Mouse (Mus musculus) cerebellum, adult 11-12 months (tissue): ENCODE results near the gene Plekha5.

Source experiments
- DNase-seq: peaks from one replicate; pipeline ENCODE4 v3.0.0; 2022

Plekha5 gene

GRCm38 (mm10) chr6:140456393-140457163, 32.7 kb downstream of the Plekha5 start:
- DNase-seq, result no peak

GRCm38 (mm10) chr6:140460398-140460797, 36.5 kb downstream of the Plekha5 start:
- DNase-seq, result no peak

GRCm38 (mm10) chr6:140464818-140465217, 41.0 kb downstream of the Plekha5 start:
- DNase-seq, result no peak

GRCm38 (mm10) chr6:140465946-140466646, 42.2 kb downstream of the Plekha5 start:
- DNase-seq, result no peak

- DNase-seq, result no peak
Measured at GRCm38 (mm10) chr6:140466841-140467240, 43.0 kb downstream of the Plekha5 start.

GRCm38 (mm10) chr6:140467851-140468250, 44.0 kb downstream of the Plekha5 start:
- DNase-seq, result no peak

DNA sequence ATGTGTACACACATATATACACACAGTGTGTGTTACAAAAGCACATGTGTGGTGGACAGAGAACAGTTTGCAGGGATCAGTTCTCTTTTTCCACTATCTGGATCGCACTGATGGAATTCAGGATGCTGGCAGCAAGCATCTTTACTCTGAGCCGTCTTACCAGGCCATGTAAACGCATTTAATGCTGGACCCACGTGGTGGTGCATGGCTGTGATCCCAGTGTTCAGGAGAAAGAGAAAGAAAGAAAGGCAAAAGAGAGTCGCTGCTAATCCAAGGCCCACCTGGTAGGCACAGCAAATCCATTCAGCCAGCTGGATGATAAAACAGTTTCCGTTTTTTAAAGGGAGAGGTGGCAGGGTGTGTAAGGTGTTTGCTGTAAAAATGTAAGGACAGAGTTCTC, 45.9 kb downstream of the Plekha5 start:
- no peak for DNase-seq

DNA sequence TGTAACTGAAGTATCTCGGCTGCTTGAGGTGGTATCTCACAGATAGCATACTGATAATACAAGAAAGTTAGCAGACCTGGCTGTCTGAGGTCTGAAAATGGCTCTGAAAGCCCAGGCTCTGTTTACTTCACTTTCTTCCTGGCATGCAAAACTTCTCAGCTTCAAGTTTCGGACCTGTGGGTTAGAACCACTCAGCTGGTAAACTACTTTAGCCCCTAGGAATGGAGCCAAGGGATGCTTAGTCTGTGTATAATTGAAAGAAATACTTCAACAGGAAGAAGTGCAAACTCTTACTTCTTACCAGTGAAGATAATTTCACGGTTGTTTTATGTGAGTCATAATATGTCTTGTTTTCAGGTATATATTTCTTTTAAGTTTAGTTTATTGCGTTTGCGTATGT, 47.9 kb downstream of the Plekha5 start:
- no peak for DNase-seq

DNA sequence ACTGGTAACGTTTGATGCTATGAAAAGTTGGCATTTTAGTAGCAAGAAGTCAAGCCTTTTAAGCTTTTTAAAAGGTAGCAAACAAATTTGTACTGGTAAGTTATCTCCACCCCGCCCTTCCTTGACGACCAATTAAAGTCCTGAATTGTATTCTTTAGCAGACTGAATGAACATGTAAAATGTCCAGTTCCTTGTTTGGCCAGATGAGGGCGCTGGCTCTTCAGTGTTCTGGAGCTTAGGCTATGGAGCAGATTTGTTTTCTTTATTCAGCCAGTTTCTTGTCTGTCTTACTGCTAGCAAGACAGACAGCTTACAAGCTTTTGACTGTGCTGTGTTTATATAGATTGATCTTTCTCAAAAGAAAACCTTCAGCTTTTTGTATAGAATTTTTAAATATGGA, 48.5 kb downstream of the Plekha5 start:
- DNase-seq, result peak; percentile 76

GRCm38 (mm10) chr6:140475393-140476087, 51.7 kb downstream of the Plekha5 start:
- DNase-seq, result peak; percentile 71

GRCm38 (mm10) chr6:140476981-140477380, 53.1 kb downstream of the Plekha5 start:
- no peak for DNase-seq

DNA sequence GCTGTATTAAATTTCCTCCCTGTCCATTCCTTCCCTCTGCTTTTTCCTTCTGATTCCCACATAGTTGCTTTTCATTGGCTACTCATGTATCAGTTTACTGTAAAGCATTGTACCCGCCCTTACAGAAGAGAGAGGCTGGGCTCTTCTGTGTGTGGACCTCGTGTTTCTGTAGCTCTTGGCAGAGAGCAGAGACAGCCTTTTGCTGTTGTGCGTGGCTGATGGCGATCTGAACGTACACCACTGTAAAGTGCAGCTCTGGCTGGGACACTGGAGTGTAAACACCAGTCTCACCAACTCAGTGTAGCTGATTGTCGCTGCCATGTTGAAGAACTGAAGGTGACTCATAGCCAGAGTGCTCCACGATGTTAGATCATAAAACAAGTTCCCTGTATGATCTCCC, 54.2 kb downstream of the Plekha5 start:
- DNase-seq, result no peak

GRCm38 (mm10) chr6:140478943-140479342, 55.1 kb downstream of the Plekha5 start:
- no peak for DNase-seq

DNA sequence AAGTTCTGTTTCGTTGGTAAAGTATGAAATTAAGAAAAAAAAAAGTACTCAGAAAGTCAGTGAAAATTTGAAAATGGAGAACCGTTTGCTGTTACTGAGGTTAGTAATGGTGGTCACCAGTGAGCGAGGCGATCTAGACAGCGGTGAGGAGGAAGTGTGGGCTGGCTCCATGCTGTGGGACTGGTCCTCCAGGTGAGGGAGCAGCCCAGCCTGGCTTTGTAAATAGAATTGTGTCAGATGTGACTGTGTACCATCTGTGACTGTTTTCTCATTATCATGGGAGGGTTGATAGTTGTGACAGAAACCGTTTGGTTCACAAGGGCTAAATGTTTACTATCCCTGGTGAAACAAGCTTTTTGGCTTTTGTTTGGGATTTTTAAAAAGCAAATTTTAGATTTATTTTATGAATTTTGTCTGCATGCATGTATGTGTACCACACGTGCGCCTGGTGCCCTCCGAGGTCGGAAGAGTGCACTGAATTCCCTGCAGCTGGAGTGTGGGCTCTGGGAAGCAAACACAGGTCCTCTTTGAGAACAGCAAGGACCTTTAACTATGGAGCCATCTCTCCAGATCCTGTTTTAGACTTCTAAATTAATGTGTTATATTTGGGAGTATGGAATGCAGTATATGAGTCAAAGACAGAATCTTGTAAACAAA, 56.7 kb downstream of the Plekha5 start:
- DNase-seq, result peak; percentile 62

DNA sequence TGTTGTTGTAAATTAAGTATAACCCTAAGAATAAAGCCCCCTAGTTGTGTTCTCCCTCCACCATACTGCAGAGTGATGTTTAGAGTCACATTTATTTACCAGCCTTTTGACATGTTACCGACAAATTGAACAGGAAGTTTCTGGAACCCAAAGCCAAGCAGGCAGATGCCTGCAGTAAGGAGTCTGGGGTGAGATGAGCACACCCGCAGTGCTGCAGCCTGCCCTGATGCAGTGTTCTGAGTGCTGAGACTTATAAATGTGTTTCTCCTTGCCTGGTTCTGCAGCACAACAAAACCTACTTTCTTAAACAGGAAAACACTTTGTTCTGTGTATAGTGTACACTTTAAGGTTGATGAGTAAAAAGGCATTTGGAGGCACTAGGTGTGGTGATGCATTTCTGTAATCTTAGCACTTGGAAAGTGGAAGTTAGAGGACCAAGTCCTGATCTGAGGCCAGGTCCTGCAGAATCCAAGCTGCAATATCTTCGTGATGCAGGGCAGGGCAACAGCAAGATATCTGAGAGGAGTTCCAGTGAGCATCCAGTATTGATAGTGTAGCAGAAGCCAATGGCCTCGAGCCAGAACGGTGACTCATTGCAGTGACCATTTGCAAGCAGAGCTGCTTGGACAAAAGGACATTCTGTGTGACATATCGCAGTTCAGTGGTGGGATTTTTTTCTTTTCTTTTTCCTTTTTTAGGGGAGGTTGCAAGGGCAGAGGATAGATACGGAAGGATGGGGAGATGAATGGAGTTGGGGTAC, 58.0 kb downstream of the Plekha5 start:
- peak; percentile 89 for DNase-seq

DNA sequence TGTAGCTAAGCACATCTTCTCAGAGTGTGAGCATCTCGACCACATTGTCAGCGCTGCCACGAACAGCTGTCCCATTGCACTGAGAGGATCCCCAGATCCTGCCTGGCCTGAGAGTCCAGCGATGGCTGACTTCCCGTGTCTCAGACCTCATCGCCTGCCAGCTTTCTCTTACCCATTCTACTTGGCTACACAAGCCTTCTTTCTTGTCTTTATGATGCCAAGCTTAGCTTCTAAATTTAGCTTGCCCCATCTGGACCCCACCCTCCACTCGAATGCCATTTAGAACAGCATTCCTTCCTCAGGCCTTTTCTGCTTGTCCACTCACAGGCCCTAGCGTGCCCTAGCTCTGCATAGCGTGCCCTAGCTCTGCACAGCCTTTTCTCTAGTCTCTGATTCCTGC, 60.3 kb downstream of the Plekha5 start:
- peak; percentile 79 for DNase-seq

GRCm38 (mm10) chr6:140485636-140486035, 61.8 kb downstream of the Plekha5 start:
- DNase-seq, result no peak

DNA sequence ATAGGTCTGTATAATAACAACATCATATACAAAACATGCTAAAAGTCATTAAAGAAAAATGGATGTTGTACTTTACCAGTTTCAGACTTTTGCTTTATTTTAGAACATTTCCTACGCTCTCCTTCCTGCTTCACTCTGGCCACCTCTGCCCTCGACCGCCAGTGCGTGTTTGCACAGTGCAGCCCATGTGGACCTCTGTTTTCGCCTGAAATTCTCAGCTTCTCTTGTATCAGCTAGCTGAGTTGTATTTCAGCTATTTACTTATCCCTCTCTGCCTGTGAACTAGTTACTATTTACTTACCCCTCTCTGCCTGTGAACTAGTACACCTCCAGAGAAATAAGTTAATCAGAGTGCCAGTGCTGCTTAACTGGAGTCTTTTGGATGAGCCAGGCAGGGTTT, 62.8 kb downstream of the Plekha5 start:
- no peak for DNase-seq

- no peak for DNase-seq
Measured at GRCm38 (mm10) chr6:140487489-140487888, 63.6 kb downstream of the Plekha5 start.

GRCm38 (mm10) chr6:140488673-140489072, 64.8 kb downstream of the Plekha5 start:
- DNase-seq, result no peak

GRCm38 (mm10) chr6:140489570-140489969, 65.7 kb downstream of the Plekha5 start:
- DNase-seq, result no peak

GRCm38 (mm10) chr6:140490220-140490619, 66.4 kb downstream of the Plekha5 start:
- no peak for DNase-seq
